Mouse (Mus musculus) myocyte (in vitro differentiated cells): ENCODE data around the gene Tk2. TPM values are rescaled to one million over a fixed set of nuclear protein-coding genes. Genes with fewer than 3 reads are reported as not detected.
"Not testable (repeated sequence)": the region's sequence is repeated elsewhere in the genome, so short reads cannot be mapped to it uniquely, and the experiment has no call there.

Source experiments
- H3K27me3 ChIP-seq: one replicate; pipeline ENCODE4 v1.6.1; 2011; ENCODE audit not compliant: control insufficient read depth, insufficient read depth, insufficient read length
- H3K36me3 ChIP-seq: one replicate; pipeline ENCODE4 v1.6.1; 2011; ENCODE audit not compliant: control insufficient read depth, insufficient read depth
- H3K4me2 ChIP-seq: one replicate; pipeline ENCODE4 v1.6.1; 2011; ENCODE audit warnings: low read depth, control low read depth
- H3K4me3 ChIP-seq: one replicate; pipeline ENCODE4 v1.5.1; 2011; ENCODE audit warnings: mild to moderate bottlenecking, control low read depth, moderate library complexity
- H3K79me2 ChIP-seq: one replicate; pipeline ENCODE4 v1.6.1; 2011; ENCODE audit not compliant: control insufficient read depth, insufficient read depth
- H3ac ChIP-seq: one replicate; pipeline ENCODE4 v1.6.1; 2011; ENCODE audit not compliant: control insufficient read depth, insufficient read length
- CEBPB ChIP-seq: IDR thresholded peaks from 2 replicates; pipeline ENCODE4 v1.6.1; 2011; ENCODE audit warnings: mild to moderate bottlenecking, moderate library complexity; ENCODE audit not compliant: poor library complexity, insufficient read depth, severe bottlenecking
- E2F4 ChIP-seq: IDR thresholded peaks from one replicate; pipeline ENCODE4 v1.6.1; 2011; ENCODE audit warnings: mild to moderate bottlenecking, control low read depth, moderate library complexity; ENCODE audit not compliant: insufficient read depth
- MAX ChIP-seq: IDR thresholded peaks from one replicate; pipeline ENCODE4 v1.6.1; 2011; ENCODE audit warnings: low read depth, mild to moderate bottlenecking, control low read depth
- MYOD1 ChIP-seq, 3 experiments: IDR thresholded peaks; one replicate each; pipeline ENCODE4 v1.6.1; 2011; ENCODE audit warnings: control low read depth in 2 of 3, low read depth in 2 of 3, mild to moderate bottlenecking in 2 of 3, moderate library complexity in 1 of 3; ENCODE audit not compliant: insufficient read length in 2 of 3, control insufficient read depth in 1 of 3
- MYOG ChIP-seq, 3 experiments: IDR thresholded peaks; one replicate each; pipeline ENCODE4 v1.6.1; 2011; ENCODE audit warnings: control low read depth in 2 of 3, low read depth in 2 of 3, mild to moderate bottlenecking in 2 of 3; ENCODE audit not compliant: insufficient read length in 2 of 3, control insufficient read depth in 1 of 3, insufficient read depth in 1 of 3
- POLR2A ChIP-seq: IDR thresholded peaks from one replicate; pipeline ENCODE4 v1.6.1; 2011; ENCODE audit warnings: low read depth, mild to moderate bottlenecking, control low read depth, moderate library complexity; ENCODE audit not compliant: insufficient read length
- POLR2AphosphoS2 ChIP-seq: IDR thresholded peaks from one replicate; pipeline ENCODE4 v1.6.1; 2011; ENCODE audit warnings: low read depth, control low read depth; ENCODE audit not compliant: insufficient read length
- REST ChIP-seq: IDR thresholded peaks from one replicate; pipeline ENCODE4 v1.6.1; 2011; ENCODE audit warnings: mild to moderate bottlenecking, control low read depth, moderate library complexity; ENCODE audit not compliant: insufficient read depth, insufficient read length
- SRF ChIP-seq: IDR thresholded peaks from one replicate; pipeline ENCODE4 v1.6.1; 2011; ENCODE audit warnings: low read depth; ENCODE audit not compliant: control insufficient read depth, insufficient read length
- TCF12 ChIP-seq: IDR thresholded peaks from one replicate; pipeline ENCODE4 v1.6.1; 2011; ENCODE audit warnings: mild to moderate bottlenecking, control low read depth; ENCODE audit not compliant: poor library complexity, insufficient read depth, severe bottlenecking
- TCF3 ChIP-seq: IDR thresholded peaks from one replicate; pipeline ENCODE4 v1.6.1; 2011; ENCODE audit warnings: low read depth, control low read depth; ENCODE audit not compliant: insufficient read length
- USF1 ChIP-seq: IDR thresholded peaks from one replicate; pipeline ENCODE4 v1.6.1; 2011; ENCODE audit warnings: low read depth, mild to moderate bottlenecking, control low read depth, moderate library complexity
- polyA plus RNA-seq: library from polyadenylated mRNA; unstranded; fragments of >200 nt; fragmentation: generic; extraction: Trizol; gene quantifications from one replicate; pipeline ENCODE4 v1.2.1, GENCODE M21; 2012; ENCODE audit warnings: missing spikeins

Tk2 gene
- polyA plus RNA-seq, result 10.3 TPM

DNA sequence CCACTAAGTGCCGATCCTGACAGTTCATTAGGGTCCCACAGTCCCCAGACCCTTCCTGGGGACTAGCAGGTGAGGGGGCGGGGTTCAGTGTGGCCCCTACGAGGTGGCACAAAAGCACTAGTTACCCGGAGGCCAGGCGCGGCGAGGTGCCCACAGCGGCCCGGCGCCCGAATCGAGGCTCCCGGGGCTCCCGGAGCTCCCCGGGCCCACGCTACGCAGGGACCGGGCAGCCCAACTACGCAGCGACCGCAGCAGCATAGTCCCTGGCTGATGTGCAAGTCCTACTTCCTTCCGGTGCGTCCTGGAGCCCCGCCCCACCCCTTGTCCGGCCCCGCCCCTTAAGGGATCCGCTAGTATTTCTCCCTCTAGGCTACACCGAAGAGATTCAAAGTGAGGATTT is at the start of gene Tk2:
Gene Tk2, minus strand, starts transcription at position 283 of the 400 bp plus-strand sequence.
- TF ChIP-seq MYOD1 (IDR thresholded peaks at IDR 0.05; ENCODE audit: control insufficient read depth in 1 of 3, insufficient read length in 2 of 3, low read depth in 2 of 3) (peak in 1 of 3 experiments; percentile 16), CEBPB (no peak), POLR2A (peak; percentile 95), POLR2AphosphoS2 (peak; percentile 95)
- H3K27me3 ChIP-seq, result no peaks in the 10 kb centered on the region
- peak within 1 kb of the TSS; percentile 52 for H3ac ChIP-seq
- no peaks in the 10 kb centered on the region for H3K36me3 ChIP-seq
- H3K4me3 ChIP-seq, result peak within 1 kb of the TSS; percentile 61
- peak within 1 kb of the TSS; percentile 91 for H3K4me2 ChIP-seq
- H3K79me2 ChIP-seq, result no peaks in the 10 kb centered on the region

DNA sequence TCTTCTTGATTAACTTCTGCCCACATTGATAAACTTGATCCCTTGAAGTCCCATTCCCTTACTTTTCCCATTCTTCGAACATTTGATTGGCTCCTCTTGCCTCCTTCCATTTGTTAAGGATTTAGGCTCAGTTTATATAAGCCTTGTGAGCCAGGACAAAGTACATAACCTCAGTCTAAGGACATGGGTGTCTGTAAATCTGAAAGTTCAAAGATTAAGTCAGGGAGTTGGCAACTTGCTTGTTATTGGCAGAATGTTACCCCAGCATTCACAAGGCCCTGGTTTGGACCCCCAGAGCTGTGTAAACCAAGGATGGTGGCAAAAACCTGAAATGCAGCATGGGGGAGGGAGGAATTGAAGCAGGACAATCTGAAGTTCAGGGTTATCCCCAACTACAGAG is 46.0 kb upstream of the Tk2 start:
- Histone ChIP-seq H3K27me3 (no peaks in the 10 kb centered on the region), H3K79me2 (no peaks in the 10 kb centered on the region), H3K36me3 (no peaks in the 10 kb centered on the region), H3K4me2 (no peak overlapping the region), H3ac (no peak overlapping the region), H3K4me3 (no peak overlapping the region)
- no peak for TF ChIP-seq MYOD1 (IDR thresholded peaks at IDR 0.05; ENCODE audit: control insufficient read depth in 1 of 3, insufficient read length in 2 of 3, low read depth in 2 of 3)
- TF ChIP-seq POLR2AphosphoS2, result no peak
- no peak for TF ChIP-seq E2F4
- no peak for TF ChIP-seq CEBPB
- TF ChIP-seq TCF12, result no peak
- TF ChIP-seq POLR2A, result no peak
- TF ChIP-seq MYOG (IDR thresholded peaks at IDR 0.05; ENCODE audit: control insufficient read depth in 1 of 3, insufficient read depth in 1 of 3, insufficient read length in 2 of 3, low read depth in 2 of 3), result no peak
- TF ChIP-seq TCF3, result no peak
- no peak for TF ChIP-seq MAX
- no peak for TF ChIP-seq REST
- TF ChIP-seq SRF, result no peak
- no peak for TF ChIP-seq USF1

DNA sequence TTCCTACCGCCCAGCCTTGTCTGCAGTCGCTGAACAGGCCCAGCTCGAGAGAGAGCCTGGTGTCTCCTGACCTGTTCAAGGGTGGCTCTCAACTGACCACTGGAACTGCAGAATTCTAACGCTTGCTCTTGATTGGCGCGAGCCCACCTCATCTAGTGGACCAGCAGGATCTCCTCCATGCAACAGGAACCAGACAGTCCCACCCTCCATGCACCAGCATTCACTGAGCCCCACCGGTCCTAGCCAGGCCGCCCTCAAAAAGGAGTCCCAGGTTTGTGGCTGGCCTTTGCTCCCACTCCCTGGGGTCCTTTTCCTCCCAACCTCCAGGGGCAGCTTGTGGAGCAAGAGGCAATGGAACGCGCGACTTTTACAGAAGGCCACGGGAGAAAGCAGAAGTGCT is 44.7 kb upstream of the Tk2 start, which contains the start of gene Cmtm2a:
Gene Cmtm2a, minus strand, starts transcription at position 101 of the 400 bp plus-strand sequence.
- not testable (repeated sequence) for H3ac ChIP-seq, H3K27me3 ChIP-seq, H3K79me2 ChIP-seq, H3K4me2 ChIP-seq, H3K36me3 ChIP-seq, H3K4me3 ChIP-seq

DNA sequence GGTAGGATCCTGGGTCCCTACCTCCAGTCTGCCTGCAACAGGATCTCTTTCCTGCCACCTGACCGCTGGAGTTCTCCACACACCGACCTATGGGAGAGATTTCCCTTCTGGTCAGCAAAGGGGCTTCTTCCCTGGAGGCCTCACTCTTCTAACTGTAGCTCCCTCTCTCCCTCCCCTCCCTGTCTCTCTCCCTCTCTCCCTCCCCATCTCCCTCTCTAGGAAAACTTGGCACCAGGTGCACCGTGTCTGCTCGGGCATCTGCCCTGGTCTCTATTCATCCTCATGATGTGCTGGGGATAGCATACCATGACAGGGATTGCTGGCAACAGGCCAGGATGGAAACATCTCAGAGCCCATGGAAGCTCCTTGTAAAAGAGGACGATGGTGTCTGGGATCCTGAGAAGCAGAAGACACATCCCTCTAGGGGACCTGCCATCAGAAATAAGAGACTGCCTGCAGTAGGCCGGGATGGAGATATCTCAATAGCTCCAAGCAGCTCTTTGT is 20.6 kb upstream of the Tk2 start:
- H3K79me2 ChIP-seq, result no peaks in the 10 kb centered on the region
- no peak overlapping the region for H3K4me3 ChIP-seq
- no peak overlapping the region for H3ac ChIP-seq
- H3K27me3 ChIP-seq, result no peaks in the 10 kb centered on the region
- H3K36me3 ChIP-seq, result no peaks in the 10 kb centered on the region
- no peak overlapping the region for H3K4me2 ChIP-seq
- no peak for TF ChIP-seq MYOG (IDR thresholded peaks at IDR 0.05; ENCODE audit: control insufficient read depth in 1 of 3, insufficient read depth in 1 of 3, insufficient read length in 2 of 3, low read depth in 2 of 3)
- TF ChIP-seq USF1, result no peak
- TF ChIP-seq TCF12, result no peak
- no peak for TF ChIP-seq TCF3
- TF ChIP-seq MAX, result no peak
- TF ChIP-seq POLR2AphosphoS2, result no peak

- Histone ChIP-seq H3K36me3 (no peaks in the 10 kb centered on the region), H3ac (no peak overlapping the region), H3K79me2 (no peaks in the 10 kb centered on the region), H3K4me3 (no peak overlapping the region), H3K4me2 (no peak overlapping the region), H3K27me3 (no peaks in the 10 kb centered on the region)
- TF ChIP-seq MAX, result no peak
- TF ChIP-seq POLR2A, result no peak
- no peak for TF ChIP-seq TCF12
- TF ChIP-seq REST, result no peak
- no peak for TF ChIP-seq POLR2AphosphoS2
- TF ChIP-seq USF1, result no peak
- no peak for TF ChIP-seq TCF3
- no peak for TF ChIP-seq MYOG (IDR thresholded peaks at IDR 0.05; ENCODE audit: control insufficient read depth in 1 of 3, insufficient read depth in 1 of 3, insufficient read length in 2 of 3, low read depth in 2 of 3)
- no peak for TF ChIP-seq SRF
- no peak for TF ChIP-seq CEBPB
- TF ChIP-seq E2F4, result no peak
Observed at GRCm38 (mm10) chr8:104268368-104268767, 20.0 kb upstream of the Tk2 start.

DNA sequence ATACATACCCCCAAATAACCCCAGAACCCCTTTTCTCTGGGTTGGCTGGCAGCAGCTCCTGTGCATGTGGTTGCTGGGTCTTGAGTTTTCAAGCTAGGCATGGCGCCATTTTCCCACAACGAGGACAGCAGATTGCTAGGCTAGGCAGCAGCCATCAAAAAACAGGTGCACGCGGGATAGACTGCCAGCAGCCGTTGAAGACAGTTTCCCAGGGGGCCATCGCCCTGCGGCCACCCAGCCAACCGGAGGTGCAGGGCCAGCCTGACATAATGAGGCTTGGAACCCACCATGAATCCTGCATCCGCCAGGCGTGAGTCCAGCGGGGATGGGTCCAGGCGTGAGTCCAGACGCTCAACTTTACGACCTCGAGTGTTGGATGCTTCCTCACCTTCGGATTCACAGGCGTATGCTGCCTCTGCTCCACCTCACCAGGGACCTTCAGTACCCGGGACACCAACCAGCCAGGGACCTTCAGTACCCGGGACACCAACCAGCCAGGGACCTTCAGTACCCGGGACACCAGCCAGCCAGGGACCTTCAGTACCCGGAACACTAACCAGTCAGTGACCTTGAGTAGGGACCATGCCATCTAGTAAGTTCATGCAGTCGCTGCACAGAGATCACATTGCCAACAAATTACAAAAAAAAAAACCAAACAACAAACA is 16.0 kb upstream of the Tk2 start:
- not testable (repeated sequence) for H3ac ChIP-seq, H3K27me3 ChIP-seq, H3K36me3 ChIP-seq, H3K4me2 ChIP-seq, H3K79me2 ChIP-seq, H3K4me3 ChIP-seq

GRCm38 (mm10) chr8:104261802-104262201 is 13.4 kb upstream of the Tk2 start:
- not testable (repeated sequence) for H3K4me3 ChIP-seq, H3ac ChIP-seq, H3K4me2 ChIP-seq, H3K36me3 ChIP-seq, H3K79me2 ChIP-seq, H3K27me3 ChIP-seq
